Mouse (Mus musculus) spleen, adult 2 months (tissue): Measurements from ENCODE around the gene Ppp1r14a.

Source experiments
- CTCF ChIP-seq: fragments of 200-500 bp; IDR thresholded peaks from 2 replicates; pipeline ENCODE4 v1.5.1; 2011; ENCODE audit warnings: mild to moderate bottlenecking, inconsistent platforms; ENCODE audit not compliant: insufficient read depth, insufficient read length, insufficient replicate concordance; ENCODE audit errors: extremely low read depth
- POLR2A ChIP-seq: fragments of 200-500 bp; IDR thresholded peaks from 2 replicates; pipeline ENCODE4 v1.6.1; 2011; ENCODE audit warnings: low read depth, low read length, inconsistent platforms

- TF ChIP-seq CTCF (no peak), POLR2A (no peak)
These were observed 748 bp downstream of the Ppp1r14a start for GRCm38 (mm10) chr7:29289856-29290255.
